Comparison of ENCODE assay signal across 8 mouse cellular contexts in the genomic region with DNA sequence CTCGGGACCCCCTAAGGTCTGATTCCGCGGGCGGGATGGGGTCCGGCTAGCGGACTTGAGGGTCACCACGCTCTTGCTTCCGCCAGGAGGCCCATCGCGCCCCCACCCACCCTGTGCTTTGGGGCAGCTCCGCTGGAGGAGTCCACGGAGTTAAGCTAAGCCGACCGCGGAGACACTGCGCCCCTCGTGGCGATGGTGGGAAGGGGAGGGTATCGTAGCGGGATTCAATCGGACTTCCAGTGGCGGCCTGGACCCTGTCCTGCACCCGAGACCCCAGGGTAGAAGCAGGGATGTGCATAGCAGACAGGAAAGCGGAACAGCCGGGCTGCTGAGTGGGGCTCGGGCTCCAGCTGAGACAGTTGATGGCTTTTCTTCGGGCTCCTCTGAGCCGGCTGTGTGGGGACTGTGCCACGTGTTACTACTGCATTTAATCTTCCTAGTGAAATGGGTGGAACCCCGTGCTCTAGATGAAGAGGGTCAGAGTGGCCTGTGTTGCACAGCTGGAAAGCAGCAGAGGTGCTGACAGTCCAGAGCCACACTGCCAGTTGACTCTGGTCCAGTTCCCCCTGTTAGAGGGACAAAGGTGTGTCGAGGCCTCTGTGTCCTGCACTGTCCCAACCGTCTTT. TPM values are rescaled to one million over a fixed set of nuclear protein-coding genes. Genes with fewer than 3 reads are reported as not detected.
DNase-seq lines count a peak whose midpoint lies in the region; ATAC-seq and TF ChIP-seq lines count a peak whose summit lies in the region.

No protein-coding gene starts in this region.

- H3K4me1 ChIP-seq in hindbrain, postnatal 0 days (ENCODE audit: insufficient read depth, low read length), result peaks cover 15% of the 10 kb centered on the region

- WGBS in hindbrain, postnatal 0 days, result 4% methylated on average over 31 of the region's 32 CpGs

- DNase-seq in ZHBTc4 (ENCODE audit: low read depth, low spot score), result peak; percentile 84
- peak; percentile 81 for DNase-seq in cerebellum, postnatal 36 days
- DNase-seq in gastrocnemius, adult 2 months, result peak; percentile 83
- DNase-seq in hindbrain, postnatal 0 days (ENCODE audit: low spot score), result peak; percentile 79
- peak; percentile 69 to 77 for DNase-seq in left cerebral cortex, postnatal 14 days (ENCODE audit: low spot score in 2 of 2)
- DNase-seq in right cerebral cortex, postnatal 14 days, result peak; percentile 82

- H3K4me3 ChIP-seq in gastrocnemius, adult 2 months, result peak overlapping the region; percentile 71
- H3K4me3 ChIP-seq in hindbrain, postnatal 0 days (ENCODE audit: low read length), result peak overlapping the region; percentile 55

- peak; percentile 76 for ATAC-seq in hindbrain, postnatal 0 days
- ATAC-seq in megakaryocyte progenitor cell, adult 5-6 weeks (replicated peaks; ENCODE audit: poor library complexity), result peak; percentile 78
- no peak for ATAC-seq in inflammation-experienced regulatory T-cells, adult 6 months

- H3K9ac ChIP-seq in hindbrain, postnatal 0 days (replicated peaks; ENCODE audit: low read length), result peak overlapping the region; percentile 59

- peak overlapping the region; percentile 83 for H3K27ac ChIP-seq in gastrocnemius, adult 2 months
- peak overlapping the region; percentile 58; the same call in 1 of the 2 replicates for H3K27ac ChIP-seq in hindbrain, postnatal 0 days

- TF ChIP-seq CTCF in gastrocnemius, adult 2 months (IDR thresholded peaks at IDR 0.05), result peak; percentile 92
- TF ChIP-seq CTCF in hindbrain, postnatal 0 days (IDR thresholded peaks at IDR 0.05; ENCODE audit: low read depth), result peak; percentile 92

- 0 out of 2 replicates have a peak, but pooled peaks cover 5% of the 10 kb centered on the region for H3K27me3 ChIP-seq in hindbrain, postnatal 0 days (ENCODE audit: insufficient read depth, low read length)

- no peaks in the 10 kb centered on the region for H3K9me3 ChIP-seq in hindbrain, postnatal 0 days (ENCODE audit: low read length)

- H3K36me3 ChIP-seq in hindbrain, postnatal 0 days (ENCODE audit: insufficient read depth, low read length), result no peaks in the 10 kb centered on the region

- peak overlapping the region; percentile 94 for H3K4me2 ChIP-seq in hindbrain, postnatal 0 days (ENCODE audit: low read depth, low read length)

- intact Hi-C loops in gastrocnemius, adult 2 months (cut with DNase I), result loop anchor here (1.0 to 5.0 kb wide), 3 partner anchors 44 to 254 kb away; no protein-coding TSS in a partner anchor
- intact Hi-C loops in left cerebral cortex, postnatal 14 days (cut with DNase I), result loop anchor here (5.0 kb wide), 2 partner anchors 69 to 254 kb away; no protein-coding TSS in a partner anchor

RNA-seq across cellular contexts. Expression of gene Zfpm1, which starts 51.1 kb away (rescaled TPM):
- total RNA-seq in gastrocnemius, adult 2 months (2021), result 1 to 10 TPM; 6.6 to 8.8 TPM
- 28.0 and 37.6 TPM in 2 replicates for total RNA-seq in hindbrain, postnatal 0 days (2014; rRNA removed)
- polyA plus RNA-seq in hindbrain, postnatal 0 days (2015; fragmentation: Nextera tagmentation; extraction: Ambion mirVana), result 1.5 and 2.0 TPM in 2 replicates
- total RNA-seq in left cerebral cortex, postnatal 14 days (2021), result 10 to 100 TPM; 20.4 to 25.2 TPM
- total RNA-seq in megakaryocyte progenitor cell, adult 5-6 weeks (2015), result 12.2 and 21.6 TPM in 2 replicates
- 9.9 and 20.3 TPM in 2 replicates for total RNA-seq in megakaryocyte progenitor cell, adult 5-6 weeks (2017)
- 1 to 10 TPM in 2 of 3 experiments, under 1 TPM in 1; 0.65 to 2.6 (median 1.3) TPM for polyA plus RNA-seq in inflammation-experienced regulatory T-cells, adult 6 months (2017; shearing (Covaris generic))
